Mouse (Mus musculus) fibroblast of lung, adult 2 months (primary cell): Measurements from ENCODE around the gene Myom1.

ENCODE experiments used
- DNase-seq: peaks from one replicate; pipeline ENCODE4 v3.0.0-alpha.2; 2011; ENCODE audit warnings: low read depth

Myom1 gene

DNA sequence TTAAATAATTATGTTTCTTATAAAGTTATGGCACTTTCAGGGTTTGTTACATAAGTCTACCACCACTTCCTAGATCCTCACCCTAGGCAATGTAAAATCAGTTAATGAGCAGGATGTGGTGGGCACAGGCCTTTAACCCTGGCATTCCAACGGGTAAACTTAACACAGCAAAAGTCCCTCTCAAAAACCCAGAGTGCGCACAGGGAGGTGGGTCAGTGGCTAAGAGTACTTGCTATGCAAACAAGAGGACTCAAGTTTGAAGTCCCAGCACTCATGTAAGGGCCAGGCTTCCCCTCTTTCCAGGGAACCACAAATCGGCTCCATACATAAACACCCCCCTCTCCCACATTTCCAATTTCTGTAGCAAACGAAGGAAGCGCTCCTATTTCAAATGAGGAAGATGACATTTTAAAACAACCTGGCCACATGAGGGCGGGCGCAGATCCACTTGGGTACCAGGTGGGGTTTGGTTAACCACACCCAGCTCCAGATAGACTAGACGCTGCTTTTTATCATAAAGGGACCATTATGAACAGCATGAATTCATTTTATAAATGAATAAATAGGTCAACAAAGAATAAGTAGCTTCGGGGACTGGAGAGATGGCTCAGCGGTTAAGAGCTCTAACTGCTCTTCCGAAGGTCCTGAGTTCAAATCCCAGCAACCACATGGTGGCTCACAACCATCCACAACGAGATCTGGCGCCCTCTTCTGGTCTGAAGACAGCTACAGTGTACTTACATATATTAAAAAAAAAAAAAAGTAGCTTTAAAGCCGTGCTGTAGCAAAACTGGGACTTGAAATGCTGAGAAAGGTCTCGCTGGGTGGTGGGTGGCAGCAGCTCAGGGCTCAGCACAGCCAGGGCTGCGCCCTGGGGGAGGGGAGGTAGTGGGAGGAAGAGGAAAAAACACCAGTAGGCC is 10.5 kb upstream of the Myom1 start:
- DNase-seq: no peak

DNA sequence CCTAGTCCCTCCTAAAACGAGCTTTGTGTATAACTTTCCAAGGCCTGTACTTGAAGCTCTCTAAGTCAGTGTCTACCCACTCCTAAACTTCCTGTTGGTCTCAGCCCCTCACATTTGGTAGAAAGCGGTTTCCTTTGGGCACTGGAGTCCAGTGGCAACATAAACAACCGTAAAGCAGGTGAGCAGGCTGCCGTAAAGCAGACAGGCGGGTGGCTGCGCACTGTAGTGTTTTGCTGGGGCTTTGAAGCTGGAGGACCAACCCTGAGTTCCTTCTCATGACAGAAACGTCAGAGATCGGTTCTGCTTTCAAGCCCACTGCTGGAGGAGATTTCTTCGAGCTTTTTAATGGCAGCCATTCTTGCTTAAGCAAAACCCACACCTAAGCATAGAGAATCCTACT is 9.8 kb upstream of the Myom1 start:
- DNase-seq: no peak

DNA sequence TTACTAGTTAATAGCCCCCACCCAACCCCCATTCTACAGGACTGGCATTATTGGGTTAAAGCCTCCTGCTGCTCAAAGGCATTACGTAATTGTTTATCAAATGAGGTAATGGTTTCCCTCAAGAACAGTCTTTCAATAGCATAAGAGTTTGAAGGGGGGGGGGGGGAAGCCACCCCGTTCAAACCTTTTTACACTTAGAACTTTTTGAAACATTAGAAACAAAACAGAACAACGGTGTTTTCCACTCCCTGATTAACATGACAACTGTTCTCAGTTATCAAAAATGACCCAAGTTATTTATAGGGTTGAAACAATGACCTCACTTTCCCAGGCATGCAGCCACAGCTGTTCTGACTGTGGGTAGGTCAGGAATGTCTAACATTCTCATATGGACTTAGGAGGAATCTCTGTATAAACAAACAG is 9.0 kb upstream of the Myom1 start:
- DNase-seq: peak; percentile 57

DNA sequence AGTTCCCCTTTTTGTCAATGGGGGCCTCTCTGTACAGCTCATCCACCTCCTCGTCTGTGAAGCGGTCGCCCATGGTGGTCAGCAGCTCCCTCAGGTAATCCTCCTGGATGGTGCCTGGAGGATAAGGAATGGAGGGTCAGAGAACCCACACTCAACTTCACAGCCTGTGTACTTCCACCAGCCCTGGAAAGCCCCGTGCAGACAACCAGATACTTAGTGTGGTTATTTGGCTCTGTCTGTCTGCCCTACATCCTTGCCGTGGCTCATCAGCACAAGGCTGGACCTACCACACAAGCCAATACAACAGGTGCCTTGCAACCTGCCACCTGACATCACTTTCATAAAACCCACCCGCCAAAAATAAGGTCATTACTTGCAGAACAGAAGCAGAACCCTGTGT is 7.8 kb upstream of the Myom1 start:
- no peak for DNase-seq

DNA sequence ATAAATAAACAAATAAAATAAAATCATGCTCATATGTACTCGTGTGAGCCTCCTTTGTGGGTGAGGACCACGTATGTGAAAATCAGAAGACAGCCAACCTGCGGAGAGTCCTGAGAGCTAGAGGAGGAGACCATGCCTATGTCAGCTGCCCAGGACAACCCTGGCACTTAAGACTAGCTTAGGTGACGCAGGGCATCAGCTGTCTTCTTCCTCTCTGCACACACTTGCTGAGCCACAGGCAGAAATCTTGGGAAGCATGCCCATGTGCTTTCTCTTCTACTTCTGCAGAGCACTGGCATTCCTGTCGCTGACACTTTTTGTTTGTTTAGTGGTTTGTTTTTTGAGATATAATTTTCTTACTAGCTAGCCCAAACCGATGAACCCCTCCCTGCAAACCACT is 6.9 kb upstream of the Myom1 start:
- DNase-seq: no peak

DNA sequence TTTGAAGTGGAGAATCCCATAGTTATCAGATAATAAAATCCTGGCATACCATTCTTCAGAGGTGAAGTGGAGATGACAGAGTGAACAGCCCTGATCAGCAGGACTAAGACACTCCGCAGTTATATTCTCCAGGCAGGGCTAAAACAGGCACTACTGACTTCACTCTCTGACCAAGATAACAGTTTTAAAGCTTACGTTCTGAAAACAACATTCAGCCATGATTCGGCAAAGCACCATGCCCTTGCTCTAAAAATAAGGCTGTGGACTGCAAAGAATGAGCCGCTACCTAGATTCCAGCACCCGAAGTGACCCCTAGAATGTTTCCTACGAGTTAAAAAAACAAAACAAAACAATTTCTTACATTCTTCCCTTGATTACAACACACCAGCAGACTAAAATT is 4.6 kb upstream of the Myom1 start:
- DNase-seq: no peak

DNA sequence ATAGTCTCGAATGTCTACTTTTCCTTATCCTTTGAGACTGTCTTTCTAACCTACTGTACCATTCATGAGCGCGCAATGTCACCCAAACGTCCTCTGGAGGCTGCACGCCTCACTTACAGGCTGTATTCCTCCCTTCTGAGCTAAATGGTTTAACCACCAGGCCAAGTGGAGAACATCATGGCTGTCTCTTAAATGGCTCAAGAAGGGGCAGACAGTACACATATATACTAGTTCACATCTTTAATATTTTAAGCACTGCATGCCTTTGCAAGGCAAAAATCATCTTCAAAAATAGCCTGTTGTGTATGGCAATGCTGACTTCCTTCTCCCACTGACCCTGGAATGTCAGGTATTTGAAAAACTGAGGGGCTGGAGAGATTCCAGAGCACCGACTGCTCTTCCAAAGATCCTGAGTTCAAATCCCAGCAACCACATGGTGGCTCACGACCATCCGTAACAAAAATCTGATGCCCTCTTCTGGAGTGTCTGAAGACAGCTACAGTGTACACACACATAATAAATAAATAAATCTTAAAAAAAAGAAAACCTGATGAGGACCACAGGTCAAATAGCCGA is 3.9 kb upstream of the Myom1 start:
- DNase-seq: no peak

DNA sequence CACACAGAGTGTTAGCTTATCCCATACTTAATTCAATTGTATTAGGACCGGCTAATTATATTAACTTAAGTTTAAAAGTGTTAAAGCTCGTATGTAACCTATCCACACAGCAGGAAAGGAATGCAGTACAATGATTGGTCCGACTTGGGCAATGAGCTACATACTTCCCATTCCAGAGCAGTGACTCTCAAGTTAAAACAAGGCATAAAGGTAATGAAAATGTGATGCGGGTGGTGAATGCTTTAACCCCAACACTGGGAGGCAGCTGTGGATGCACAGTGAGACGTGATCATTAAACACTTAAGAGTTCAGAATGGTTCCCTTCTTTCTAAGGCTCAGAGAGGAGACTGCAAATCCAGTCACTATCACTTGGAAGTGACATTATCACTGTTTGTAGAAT is 3.2 kb upstream of the Myom1 start:
- no peak for DNase-seq

DNA sequence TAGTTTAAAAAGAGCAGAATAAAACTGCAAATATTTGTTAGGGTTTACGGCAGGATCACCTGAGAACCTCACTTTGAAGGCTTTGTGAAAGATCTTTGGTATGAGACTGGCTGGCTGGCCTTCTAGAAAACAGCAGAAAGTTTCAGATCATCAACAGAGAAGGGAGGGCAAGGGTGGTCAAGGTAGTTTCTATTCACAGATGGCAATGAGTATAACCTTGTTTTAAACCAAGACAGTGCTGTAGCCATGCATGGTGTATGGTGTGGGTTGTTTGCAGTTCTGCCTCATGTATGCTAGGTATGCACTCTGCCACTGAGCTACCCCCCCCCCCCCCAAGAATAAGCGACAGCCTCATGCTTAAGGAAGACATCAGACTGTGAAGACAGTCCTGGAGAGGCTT is 2.2 kb upstream of the Myom1 start:
- no peak for DNase-seq

DNA sequence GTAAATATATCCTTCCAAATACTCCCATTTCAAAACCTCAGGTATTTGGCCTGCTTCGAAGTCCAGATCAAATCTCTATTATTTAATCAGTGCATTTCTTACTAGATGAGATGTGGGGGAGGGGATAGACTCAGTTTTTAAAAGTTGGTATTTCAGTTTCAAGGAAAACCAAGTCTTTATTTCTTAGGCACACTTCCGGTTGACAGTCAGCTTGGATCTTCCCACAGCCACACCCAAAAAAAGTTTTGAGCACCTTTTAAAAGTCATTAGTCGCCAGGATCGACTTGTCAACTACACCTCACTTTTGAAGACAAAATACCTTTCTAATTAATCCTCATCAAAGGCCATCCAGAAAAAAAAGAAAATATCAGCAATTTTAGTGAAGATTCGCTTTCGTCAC is 1.4 kb upstream of the Myom1 start:
- DNase-seq: no peak

DNA sequence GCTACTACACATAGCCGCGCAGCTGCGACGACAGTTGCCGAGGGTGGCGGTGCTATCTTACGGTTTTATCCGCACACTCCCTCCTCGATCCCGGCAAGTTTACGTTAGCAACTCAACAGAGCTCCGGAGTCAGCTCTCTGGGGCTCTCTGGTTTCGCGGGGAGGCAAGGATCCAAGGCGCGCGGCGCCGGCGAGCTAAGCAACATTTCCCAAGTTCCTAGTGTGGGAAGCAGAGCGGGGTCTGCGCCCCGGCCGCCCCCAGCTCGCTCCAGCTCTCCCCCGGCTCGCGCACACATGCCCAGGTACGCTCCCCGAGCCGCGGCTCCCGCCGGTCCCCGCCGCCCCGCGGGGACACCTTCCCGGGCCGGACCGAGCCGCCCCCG is 743 bp upstream of the Myom1 start:
- DNase-seq: no peak

DNA sequence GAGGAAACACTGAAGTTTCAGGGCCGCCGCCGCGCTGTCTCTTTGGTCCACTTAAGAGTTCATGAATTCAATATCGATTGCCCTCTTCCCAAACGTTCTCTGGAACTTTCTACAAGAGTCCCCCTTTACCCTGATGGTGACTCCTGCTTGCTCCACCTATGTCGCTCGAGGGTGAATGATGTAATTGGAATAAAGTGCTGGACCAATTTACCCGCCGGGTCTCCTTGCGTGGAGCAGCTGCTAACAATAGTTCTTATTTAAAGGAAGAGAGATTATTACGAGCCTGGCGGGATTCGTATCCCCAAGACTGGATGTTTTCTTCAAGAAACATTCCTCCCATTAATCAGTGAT is 286 bp downstream of the Myom1 start, which contains the start of gene Myl12a:
Gene Myl12a, minus strand, starts transcription at position 135 of the 351 bp plus-strand sequence.
- no peak for DNase-seq

DNA sequence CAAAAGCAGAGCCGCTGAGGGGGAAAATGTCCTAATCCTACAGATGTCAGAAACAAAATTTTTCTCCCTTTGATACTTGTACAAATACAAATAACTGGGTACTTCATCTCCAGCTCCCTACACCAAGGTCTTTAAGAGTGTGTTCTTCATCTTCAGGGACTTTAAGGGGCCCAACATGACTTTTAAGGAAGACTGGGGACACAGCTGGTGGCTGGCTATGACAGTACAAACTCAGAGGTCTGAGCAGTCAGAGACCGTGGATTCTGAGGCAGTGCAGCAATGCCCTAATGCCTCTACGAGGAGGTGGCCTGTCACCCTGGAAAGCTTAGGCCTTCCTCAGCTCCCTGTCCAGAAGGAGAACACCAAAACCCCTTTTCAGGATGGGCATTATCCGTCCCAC is 679 bp downstream of the Myom1 start:
- no peak for DNase-seq

DNA sequence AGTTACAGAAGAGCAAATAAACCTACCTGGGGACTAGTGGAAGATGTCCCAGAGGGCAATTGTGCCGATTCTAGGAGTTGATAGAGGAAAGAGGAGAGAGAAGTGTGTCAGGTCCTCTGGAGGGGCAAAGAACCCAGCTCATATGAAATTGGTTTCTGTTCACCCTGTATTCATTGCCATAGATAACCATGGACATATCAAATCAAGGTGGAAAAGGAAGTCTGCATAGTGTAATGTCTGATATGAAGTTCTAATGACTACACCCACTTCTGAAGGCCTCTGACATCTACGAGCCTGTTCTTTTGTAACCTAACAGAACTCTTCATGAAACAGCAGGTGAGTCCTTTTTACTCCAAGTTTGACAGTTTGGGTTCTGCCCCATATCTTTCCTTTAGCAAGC is 1.3 kb downstream of the Myom1 start:
- DNase-seq: no peak

DNA sequence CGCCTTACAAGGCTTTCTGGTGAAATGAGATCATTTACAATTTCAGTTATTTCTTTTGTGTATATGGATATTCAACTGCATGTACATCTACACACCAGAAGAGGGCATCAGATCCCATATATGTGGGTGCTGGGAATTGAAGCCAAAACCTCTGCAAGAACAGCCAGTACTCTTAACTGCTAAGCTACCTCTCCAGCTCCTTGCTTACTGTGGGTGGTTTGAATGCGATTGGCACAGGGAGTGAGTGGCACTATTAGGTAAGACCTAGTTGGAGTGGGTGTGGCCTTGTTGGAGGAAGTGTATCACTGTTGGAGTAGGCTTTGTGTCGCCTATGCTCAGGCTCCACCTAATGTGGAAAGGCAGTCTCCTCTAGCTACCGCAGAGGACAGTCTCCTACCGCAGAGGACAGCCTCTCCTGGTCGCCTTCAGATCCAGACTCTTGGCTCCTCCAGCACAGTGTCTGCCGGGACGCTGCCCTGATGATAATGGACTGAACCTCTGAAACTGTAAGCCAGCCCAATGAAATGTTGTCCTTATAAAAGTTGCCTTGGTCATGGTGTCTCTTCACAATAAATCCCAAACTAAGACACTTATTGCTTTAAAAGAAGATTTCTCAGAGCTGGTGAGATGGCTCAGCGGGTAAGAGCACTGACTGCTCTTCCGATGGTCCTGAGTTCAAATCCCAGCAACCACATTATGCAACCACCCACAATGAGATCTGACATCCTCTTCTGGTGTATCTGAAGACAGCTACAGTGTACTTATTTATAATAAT is 1.9 kb downstream of the Myom1 start:
- DNase-seq: no peak

DNA sequence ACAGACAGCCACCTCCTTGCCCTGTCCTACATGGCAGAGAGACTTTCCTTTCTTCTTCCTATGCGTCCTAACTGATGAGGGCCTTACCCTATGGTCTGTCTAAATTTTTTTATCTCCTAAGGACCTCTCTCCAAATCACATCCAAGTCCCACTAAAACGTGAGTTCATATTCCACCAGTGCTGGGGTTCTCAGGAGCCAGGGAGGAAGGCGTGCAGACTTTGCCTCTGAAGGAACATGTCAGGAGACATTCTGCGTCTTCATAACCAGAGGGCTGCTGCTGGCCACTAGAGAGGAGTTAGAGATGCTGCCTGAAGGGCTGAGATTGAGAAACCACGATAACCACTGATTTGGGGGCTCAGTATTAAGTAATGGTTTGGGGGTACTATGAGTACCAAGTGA is 4.5 kb downstream of the Myom1 start:
- no peak for DNase-seq

DNA sequence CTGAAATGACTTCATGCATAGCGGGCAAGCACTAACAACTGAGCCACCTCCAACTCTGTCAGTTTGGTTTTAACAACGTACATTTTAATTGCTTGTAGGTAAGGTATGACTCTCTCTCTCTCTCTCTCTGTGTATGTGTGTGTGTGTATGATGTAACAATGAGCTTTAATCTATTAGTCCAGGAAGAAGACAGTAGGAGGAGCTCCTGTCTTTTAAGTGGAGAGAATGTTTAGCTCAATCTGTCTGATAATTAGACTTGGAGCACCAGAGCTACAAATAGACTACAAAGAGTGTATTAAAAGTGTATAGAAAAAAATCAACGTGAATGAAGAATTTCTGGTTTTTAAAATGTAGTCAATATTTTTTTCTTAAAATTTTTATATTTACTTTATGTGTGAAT is 6.2 kb downstream of the Myom1 start:
- no peak for DNase-seq

DNA sequence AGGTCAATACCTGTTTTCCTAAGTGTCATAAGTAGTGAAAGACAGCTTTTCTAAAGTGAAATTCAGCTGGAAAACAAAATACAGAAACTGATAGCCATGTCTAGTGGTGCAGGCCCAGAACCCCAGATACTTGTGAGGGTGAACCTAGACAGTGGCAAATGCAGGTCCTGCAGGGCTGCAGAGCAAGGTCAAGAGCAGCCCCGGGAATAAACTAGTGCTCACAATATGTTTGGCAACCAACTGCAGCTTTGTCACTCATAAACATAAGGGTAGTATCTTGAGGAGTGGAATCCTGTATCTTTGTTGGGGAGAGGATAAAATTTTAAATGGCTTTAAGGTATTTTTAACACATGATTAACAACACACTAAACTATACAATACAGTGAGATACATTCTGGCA is 7.3 kb downstream of the Myom1 start:
- DNase-seq: no peak

DNA sequence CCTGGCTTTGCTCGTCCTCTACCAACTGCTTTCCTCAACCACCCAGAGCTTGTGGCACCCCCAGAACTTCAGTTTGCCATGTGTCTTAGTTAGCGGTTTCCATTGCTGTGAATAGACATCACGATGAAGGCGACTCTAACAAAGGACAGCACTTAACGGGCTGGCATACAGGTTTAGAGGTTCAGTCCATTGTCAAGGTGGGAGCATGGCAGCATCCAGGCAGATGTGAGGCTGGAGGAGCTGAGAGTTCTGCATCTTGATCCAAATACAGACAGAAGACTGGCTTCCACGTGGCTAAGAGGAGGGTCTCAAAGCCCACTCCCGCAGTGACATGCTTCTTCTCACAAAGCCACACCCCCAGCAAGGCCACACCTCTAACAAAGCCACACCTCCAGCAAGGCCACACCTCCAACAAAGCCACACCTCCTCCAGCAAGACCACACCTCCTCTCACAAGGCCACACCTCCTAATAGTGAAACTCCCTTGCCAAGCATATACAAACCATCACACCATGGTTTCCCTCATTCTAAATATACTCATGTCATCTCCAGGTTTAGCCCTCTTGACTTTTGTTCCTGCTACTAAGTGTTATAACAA is 8.3 kb downstream of the Myom1 start:
- DNase-seq: no peak

DNA sequence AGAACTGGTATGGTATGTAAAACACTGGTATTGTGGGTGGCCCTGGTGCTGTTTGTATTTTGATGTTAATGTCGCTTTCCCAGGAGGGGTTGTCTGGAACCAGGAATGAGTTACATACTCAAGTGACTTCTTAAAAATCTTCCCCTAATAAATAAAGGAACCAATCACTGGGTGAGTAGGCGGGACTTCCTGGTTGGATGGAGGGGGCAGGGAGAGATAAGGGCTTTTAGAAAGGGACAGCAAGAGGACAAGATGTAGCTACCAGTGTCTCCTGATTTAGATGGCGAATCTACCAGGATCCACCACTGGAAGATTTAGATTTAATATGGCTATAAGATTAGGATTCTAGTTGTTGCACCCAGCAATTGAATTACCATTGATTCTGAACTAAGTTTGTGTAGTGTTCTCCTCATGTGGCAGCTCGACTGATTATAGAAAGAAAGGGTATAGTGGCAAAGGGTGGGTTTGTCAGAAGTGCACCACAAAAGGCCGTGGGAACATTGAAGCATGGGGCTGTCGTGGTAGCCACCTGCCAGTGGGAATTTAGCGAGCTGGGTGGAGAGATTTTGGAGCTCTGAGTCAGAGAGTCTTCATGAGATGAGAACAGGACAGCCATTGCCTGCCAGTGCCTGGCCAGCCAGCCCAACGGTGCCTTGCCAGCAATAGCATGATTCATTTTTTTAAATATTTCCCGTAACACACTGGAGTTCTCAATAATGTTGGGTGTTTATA is 9.7 kb downstream of the Myom1 start:
- DNase-seq: peak; percentile 73

DNA sequence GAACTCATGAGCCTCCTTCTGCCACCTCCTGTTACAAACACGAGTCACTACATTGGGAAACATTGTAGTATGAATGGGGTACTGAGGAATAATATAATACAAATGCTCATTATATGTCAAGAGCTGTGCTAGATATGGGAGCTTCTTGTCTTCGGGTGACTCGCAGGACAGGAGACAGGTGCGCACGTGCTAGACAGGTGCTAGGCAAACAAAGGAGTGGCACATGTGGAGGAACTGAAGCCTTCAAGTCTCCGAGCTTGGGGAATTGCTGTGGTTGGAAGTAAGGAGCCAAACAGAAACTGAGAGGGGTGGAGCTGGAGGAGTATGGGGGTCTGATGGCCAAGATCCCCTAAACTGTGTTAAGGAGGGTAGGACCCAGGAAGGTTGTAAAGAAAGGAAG is 10.7 kb downstream of the Myom1 start:
- no peak for DNase-seq

DNA sequence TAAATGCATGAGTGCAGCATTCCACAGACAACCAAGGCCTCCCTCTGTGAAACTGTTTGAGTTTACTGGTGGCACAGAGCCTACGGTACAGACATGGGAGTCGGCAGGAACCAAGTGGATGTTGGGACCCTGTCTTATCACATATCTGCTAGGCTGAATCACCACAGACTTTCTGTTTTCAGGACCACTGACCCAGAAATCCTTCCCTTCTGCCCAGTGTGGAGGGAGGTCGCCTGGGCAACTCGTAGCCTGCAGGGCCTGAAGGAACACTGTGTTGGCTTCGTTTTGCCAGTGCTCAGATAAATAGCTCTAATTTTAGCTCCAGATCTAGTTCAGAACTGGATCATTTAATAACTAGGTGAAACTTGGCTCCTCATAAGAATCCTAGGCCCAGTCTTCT is 12.5 kb downstream of the Myom1 start:
- no peak for DNase-seq
